Mouse (Mus musculus) stomach, embryonic 16.5 days (tissue): Measurements from ENCODE around the gene Gart. TPM values are rescaled to one million over a fixed set of nuclear protein-coding genes. Genes with fewer than 3 reads are reported as not detected.

Source experiments
- ATAC-seq: fragments of 200-750 bp; cut with Nextera tagmentation; 2 replicates; pipeline ENCODE4 v1.8.0; 2017; ENCODE audit warnings: moderate number of reproducible peaks, moderate TSS enrichment; ENCODE audit not compliant: insufficient read depth, low FRiP score
- H3K27ac ChIP-seq: fragments of 300-500 bp; sonication (generic); 2 replicates; pipeline ENCODE4 v1.5.1; 2014; ENCODE audit warnings: low read length
- H3K27me3 ChIP-seq: fragments of 300-500 bp; sonication (generic); 2 replicates; pipeline ENCODE4 v1.6.1; 2014; ENCODE audit warnings: low read length, control low read depth, mixed read lengths; ENCODE audit not compliant: control insufficient read depth, insufficient read depth
- H3K36me3 ChIP-seq: fragments of 300-500 bp; sonication (generic); 2 replicates; pipeline ENCODE4 v1.6.1; 2014; ENCODE audit warnings: low read length; ENCODE audit not compliant: control insufficient read depth, insufficient read depth
- H3K4me1 ChIP-seq: fragments of 300-500 bp; sonication (generic); 2 replicates; pipeline ENCODE4 v1.6.1; 2014; ENCODE audit warnings: low read length, control low read depth, mixed read lengths; ENCODE audit not compliant: control insufficient read depth, insufficient read depth
- H3K4me2 ChIP-seq: fragments of 300-500 bp; sonication (generic); 2 replicates; pipeline ENCODE4 v1.6.1; 2014; ENCODE audit warnings: low read depth, low read length, mixed read lengths
- H3K4me3 ChIP-seq: fragments of 300-500 bp; sonication (generic); replicated peaks from 2 replicates; pipeline ENCODE4 v1.5.1; 2014; ENCODE audit warnings: mild to moderate bottlenecking, low read length
- H3K9ac ChIP-seq: fragments of 300-500 bp; sonication (generic); 2 replicates; pipeline ENCODE4 v1.6.1; 2014; ENCODE audit warnings: low read length
- H3K9me3 ChIP-seq: fragments of 300-500 bp; sonication (generic); replicated peaks from 2 replicates; pipeline ENCODE4 v1.6.1; 2016; ENCODE audit warnings: low read length, control low read depth; ENCODE audit not compliant: control insufficient read depth
- WGBS: fragments of 180-500 bp; shearing (Covaris S2); extraction: QIAGEN DNeasy Blood & Tissue Kit; methylation state at CpG from one replicate; pipeline ENCODE4 v1.1.7; 2014; 5-methylcytosine and 5-hydroxymethylcytosine counted together
- polyA plus RNA-seq: library from polyadenylated mRNA; unstranded; fragments of >200 nt; fragmentation: Nextera tagmentation; extraction: Ambion mirVana; gene quantifications from 2 replicates; pipeline ENCODE4 v1.2.1, GENCODE M21; 2015

Gene Gart
- 104 TPM in 2 replicates for polyA plus RNA-seq

GRCm38 (mm10) chr16:91646681-91647419 lies at the start of gene Gart:
Gene Gart, minus strand, starts transcription at chr16:91646952.
- Histone ChIP-seq H3K27me3 (no peaks in the 10 kb centered on the region), H3K4me3 (peak within 1 kb of the TSS; percentile 79), H3K36me3 (peaks cover 3% of the 10 kb centered on the region; the same call in 1 of the 2 replicates), H3K4me1 (peaks cover 4% of the 10 kb centered on the region), H3K4me2 (peak within 1 kb of the TSS; percentile 99), H3K27ac (peak within 1 kb of the TSS; percentile 100), H3K9me3 (no peaks in the 10 kb centered on the region), H3K9ac (peak within 1 kb of the TSS; percentile 94)
- WGBS, result under 1% methylated on average over 59 of the region's 59 CpGs
- peak; percentile 91 for ATAC-seq

- H3K9ac ChIP-seq, result no peak overlapping the region
- H3K27me3 ChIP-seq, result no peaks in the 10 kb centered on the region
- H3K36me3 ChIP-seq, result peaks cover 10% of the 10 kb centered on the region
- ATAC-seq, result 0 out of 2 replicates have a peak, but pooled peaks have one; percentile 53
- no peaks in the 10 kb centered on the region for H3K9me3 ChIP-seq
- 56% methylated on average over 8 of the region's 8 CpGs for WGBS
- H3K4me1 ChIP-seq, result no peaks in the 10 kb centered on the region
- 0 out of 2 replicates have a peak overlapping the region, but pooled peaks have one; percentile 19 for H3K27ac ChIP-seq
- H3K4me2 ChIP-seq, result no peak overlapping the region
- no peak overlapping the region for H3K4me3 ChIP-seq
Observed at GRCm38 (mm10) chr16:91695108-91695755, 48.5 kb upstream of the Gart start.

GRCm38 (mm10) chr16:91694455-91695084 lies 47.8 kb upstream of the Gart start:
- no peaks in the 10 kb centered on the region for H3K27me3 ChIP-seq
- no peaks in the 10 kb centered on the region for H3K9me3 ChIP-seq
- H3K27ac ChIP-seq, result 0 out of 2 replicates have a peak overlapping the region, but pooled peaks have one; percentile 19
- WGBS, result 28% methylated on average over 14 of the region's 14 CpGs
- ATAC-seq, result peak; percentile 92
- no peak overlapping the region for H3K4me3 ChIP-seq
- peaks cover 9% of the 10 kb centered on the region for H3K36me3 ChIP-seq
- H3K9ac ChIP-seq, result no peak overlapping the region
- H3K4me2 ChIP-seq, result no peak overlapping the region
- H3K4me1 ChIP-seq, result peaks cover 3% of the 10 kb centered on the region; the same call in 1 of the 2 replicates

GRCm38 (mm10) chr16:91689791-91690190 lies 43.0 kb upstream of the Gart start:
- Histone ChIP-seq H3K9me3 (no peaks in the 10 kb centered on the region), H3K4me2 (peak overlapping the region; percentile 2; the same call in 1 of the 2 replicates), H3K4me3 (no peak overlapping the region), H3K9ac (peak overlapping the region; percentile 46), H3K4me1 (peaks cover 13% of the 10 kb centered on the region), H3K27me3 (no peaks in the 10 kb centered on the region), H3K27ac (no peak overlapping the region), H3K36me3 (no peaks in the 10 kb centered on the region)
- no peak for ATAC-seq
- 39% methylated on average over 7 of the region's 7 CpGs for WGBS

- Histone ChIP-seq H3K27me3 (no peaks in the 10 kb centered on the region), H3K36me3 (peaks cover 5% of the 10 kb centered on the region; the same call in 1 of the 2 replicates), H3K4me3 (peak within 1 kb of the TSS; percentile 85), H3K4me2 (peak within 1 kb of the TSS; percentile 64), H3K9ac (peak within 1 kb of the TSS; percentile 91), H3K4me1 (peaks cover 13% of the 10 kb centered on the region), H3K9me3 (no peaks in the 10 kb centered on the region), H3K27ac (peak within 1 kb of the TSS; percentile 70)
- ATAC-seq, result peak; percentile 99
- WGBS, result under 1% methylated on average over 71 of the region's 71 CpGs
Observed at GRCm38 (mm10) chr16:91688619-91689334, 42.0 kb upstream of the Gart start, which contains the start of gene Donson. Gene Donson, minus strand, starts transcription at chr16:91688770.

GRCm38 (mm10) chr16:91688023-91688618 lies 41.4 kb upstream of the Gart start:
- H3K4me1 ChIP-seq, result peaks cover 13% of the 10 kb centered on the region
- H3K27me3 ChIP-seq, result no peaks in the 10 kb centered on the region
- no peaks in the 10 kb centered on the region for H3K9me3 ChIP-seq
- peak overlapping the region; percentile 85 for H3K4me3 ChIP-seq
- H3K36me3 ChIP-seq, result peaks cover 5% of the 10 kb centered on the region; the same call in 1 of the 2 replicates
- peak overlapping the region; percentile 64 for H3K4me2 ChIP-seq
- peak overlapping the region; percentile 91 for H3K9ac ChIP-seq
- under 1% methylated on average over 51 of the region's 51 CpGs for WGBS
- peak overlapping the region; percentile 42; the same call in 1 of the 2 replicates for H3K27ac ChIP-seq
- ATAC-seq, result peak; percentile 42; the same call in 1 of the 2 replicates

GRCm38 (mm10) chr16:91686369-91686768 lies 39.6 kb upstream of the Gart start:
- ATAC-seq, result no peak
- H3K4me3 ChIP-seq, result no peak overlapping the region
- H3K4me2 ChIP-seq, result no peak overlapping the region
- no peaks in the 10 kb centered on the region for H3K9me3 ChIP-seq
- H3K9ac ChIP-seq, result no peak overlapping the region
- peaks cover 13% of the 10 kb centered on the region for H3K4me1 ChIP-seq
- H3K27me3 ChIP-seq, result no peaks in the 10 kb centered on the region
- peaks cover 8% of the 10 kb centered on the region; the same call in 1 of the 2 replicates for H3K36me3 ChIP-seq
- WGBS, result 64% methylated on average over 5 of the region's 5 CpGs
- H3K27ac ChIP-seq, result no peak overlapping the region

- Histone ChIP-seq H3K4me3 (no peak overlapping the region), H3K27ac (no peak overlapping the region), H3K9ac (no peak overlapping the region), H3K4me1 (peaks cover 13% of the 10 kb centered on the region), H3K4me2 (no peak overlapping the region), H3K27me3 (no peaks in the 10 kb centered on the region), H3K36me3 (peaks cover 8% of the 10 kb centered on the region; the same call in 1 of the 2 replicates), H3K9me3 (no peaks in the 10 kb centered on the region)
- 75% methylated on average over 5 of the region's 5 CpGs for WGBS
- ATAC-seq, result no peak
Observed at GRCm38 (mm10) chr16:91685526-91685925, 38.8 kb upstream of the Gart start.
